Mouse (Mus musculus): ENCODE data around the gene Insig1. TPM values are rescaled to one million over a fixed set of nuclear protein-coding genes. Genes with fewer than 3 reads are reported as not detected.

Insig1 gene
- 129 and 137 TPM in 2 replicates for polyA plus RNA-seq (2014; fragmentation: Nextera tagmentation; extraction: Ambion mirVana)

- Histone ChIP-seq H3K9ac (ENCODE audit: low read length) (peak within 1 kb of the TSS; percentile 83), H3K27me3 (ENCODE audit: control insufficient read depth, insufficient read depth, low read length) (no peaks in the 10 kb centered on the region), H3K4me3 (ENCODE audit: low read depth, low read length) (peak within 1 kb of the TSS; percentile 90), H3K4me1 (ENCODE audit: control insufficient read depth, insufficient read depth, low read length) (peaks cover 25% of the 10 kb centered on the region), H3K27ac (ENCODE audit: low read depth, low read length) (peak within 1 kb of the TSS; percentile 92), H3K36me3 (ENCODE audit: control insufficient read depth, insufficient read depth, low read length) (peaks cover 14% of the 10 kb centered on the region; the same call in 1 of the 2 replicates), H3K9me3 (ENCODE audit: control insufficient read depth, low read length) (no peaks in the 10 kb centered on the region), H3K4me2 (peak within 1 kb of the TSS; percentile 92)
- under 1% methylated on average over 63 of the region's 64 CpGs for WGBS
- ATAC-seq (ENCODE audit: low FRiP score), result peak; percentile 94
- peak; percentile 100 for DNase-seq (ENCODE audit: low spot score, missing footprints)
Observed at GRCm38 (mm10) chr5:28070828-28071455, at the start of gene Insig1. Insig1 (plus strand) TSS chr5:28071363.

DNA sequence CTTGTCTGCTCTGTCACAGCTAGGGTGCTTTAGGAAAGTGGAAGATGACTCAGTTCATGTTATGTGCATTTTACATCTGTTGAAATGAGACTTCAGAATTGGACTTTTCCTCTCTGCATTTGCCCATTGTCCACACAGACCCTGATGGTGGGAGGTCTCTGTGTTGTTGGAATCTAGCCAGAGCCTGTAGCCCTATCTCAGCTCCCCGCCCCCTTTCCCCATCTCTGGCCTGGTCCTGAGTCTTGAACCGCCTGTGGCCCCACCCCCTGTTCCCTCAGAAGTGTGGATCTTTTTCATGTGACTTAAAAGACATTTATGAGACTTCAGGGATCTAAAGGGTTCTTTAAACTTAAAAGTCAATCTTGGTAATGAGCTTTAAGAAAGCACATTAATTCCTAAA is 47.7 kb upstream of the Insig1 start:
- H3K4me3 ChIP-seq (ENCODE audit: low read depth, low read length), result no peak overlapping the region
- no peaks in the 10 kb centered on the region for H3K36me3 ChIP-seq (ENCODE audit: control insufficient read depth, insufficient read depth, low read length)
- H3K27me3 ChIP-seq (ENCODE audit: control insufficient read depth, insufficient read depth, low read length), result no peaks in the 10 kb centered on the region
- no peak overlapping the region for H3K27ac ChIP-seq (ENCODE audit: low read depth, low read length)
- H3K4me1 ChIP-seq (ENCODE audit: control insufficient read depth, insufficient read depth, low read length), result no peaks in the 10 kb centered on the region
- DNase-seq (ENCODE audit: low spot score, missing footprints), result no peak
- H3K9me3 ChIP-seq (ENCODE audit: control insufficient read depth, low read length), result no peaks in the 10 kb centered on the region
- WGBS, result 43% methylated on average over 2 of the region's 2 CpGs
- no peak for ATAC-seq (ENCODE audit: low FRiP score)
- no peak overlapping the region for H3K4me2 ChIP-seq
- H3K9ac ChIP-seq (ENCODE audit: low read length), result no peak overlapping the region

GRCm38 (mm10) chr5:28031577-28032236 is 39.5 kb upstream of the Insig1 start:
- 86% methylated on average over 3 of the region's 3 CpGs for WGBS
- Histone ChIP-seq H3K9ac (ENCODE audit: low read length) (no peak overlapping the region), H3K27me3 (ENCODE audit: control insufficient read depth, insufficient read depth, low read length) (no peaks in the 10 kb centered on the region), H3K4me2 (no peak overlapping the region), H3K4me1 (ENCODE audit: control insufficient read depth, insufficient read depth, low read length) (no peaks in the 10 kb centered on the region), H3K36me3 (ENCODE audit: control insufficient read depth, insufficient read depth, low read length) (no peaks in the 10 kb centered on the region), H3K9me3 (ENCODE audit: control insufficient read depth, low read length) (no peaks in the 10 kb centered on the region), H3K4me3 (ENCODE audit: low read depth, low read length) (no peak overlapping the region), H3K27ac (ENCODE audit: low read depth, low read length) (no peak overlapping the region)
- ATAC-seq (ENCODE audit: low FRiP score) (no peak), DNase-seq (ENCODE audit: low spot score, missing footprints) (no peak)

DNA sequence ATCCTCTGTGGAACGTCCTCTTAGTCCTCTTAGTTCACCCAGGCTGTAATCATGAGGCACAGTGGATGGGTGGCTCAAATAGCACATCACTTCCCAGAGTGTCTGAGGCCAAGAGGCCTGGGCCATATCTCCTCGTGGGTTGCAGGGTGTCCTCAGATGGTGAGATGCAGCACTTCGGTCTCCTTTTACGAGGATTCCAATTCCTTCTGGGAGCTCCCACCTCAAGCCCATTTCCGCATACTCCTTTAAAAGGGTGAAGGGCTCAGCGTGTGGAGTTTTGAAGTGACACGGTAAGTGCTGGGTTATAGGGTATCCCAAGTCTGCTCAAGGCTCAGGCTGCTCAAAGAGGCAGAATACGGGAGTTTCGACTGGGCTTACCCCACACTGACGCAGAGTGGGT is 38.3 kb upstream of the Insig1 start:
- Histone ChIP-seq H3K27me3 (ENCODE audit: control insufficient read depth, insufficient read depth, low read length) (no peaks in the 10 kb centered on the region), H3K27ac (ENCODE audit: low read depth, low read length) (no peak overlapping the region), H3K4me2 (no peak overlapping the region), H3K36me3 (ENCODE audit: control insufficient read depth, insufficient read depth, low read length) (no peaks in the 10 kb centered on the region), H3K4me1 (ENCODE audit: control insufficient read depth, insufficient read depth, low read length) (no peaks in the 10 kb centered on the region), H3K9me3 (ENCODE audit: control insufficient read depth, low read length) (no peaks in the 10 kb centered on the region), H3K9ac (ENCODE audit: low read length) (no peak overlapping the region), H3K4me3 (ENCODE audit: low read depth, low read length) (no peak overlapping the region)
- DNase-seq (ENCODE audit: low spot score, missing footprints) (no peak), ATAC-seq (ENCODE audit: low FRiP score) (no peak)
- 91% methylated on average over 10 of the region's 10 CpGs for whole genome bisulfite sequencing

- Histone ChIP-seq H3K27me3 (ENCODE audit: control insufficient read depth, insufficient read depth, low read length) (no peaks in the 10 kb centered on the region), H3K4me3 (ENCODE audit: low read depth, low read length) (no peak overlapping the region), H3K4me1 (ENCODE audit: control insufficient read depth, insufficient read depth, low read length) (no peaks in the 10 kb centered on the region), H3K4me2 (no peak overlapping the region), H3K27ac (ENCODE audit: low read depth, low read length) (no peak overlapping the region), H3K9me3 (ENCODE audit: control insufficient read depth, low read length) (no peaks in the 10 kb centered on the region), H3K9ac (ENCODE audit: low read length) (no peak overlapping the region), H3K36me3 (ENCODE audit: control insufficient read depth, insufficient read depth, low read length) (no peaks in the 10 kb centered on the region)
- no peak for ATAC-seq (ENCODE audit: low FRiP score)
- DNase-seq (ENCODE audit: low spot score, missing footprints), result no peak
- WGBS, result 89% methylated on average over 5 of the region's 5 CpGs
Observed at GRCm38 (mm10) chr5:28033281-28033680, 37.9 kb upstream of the Insig1 start.

DNA sequence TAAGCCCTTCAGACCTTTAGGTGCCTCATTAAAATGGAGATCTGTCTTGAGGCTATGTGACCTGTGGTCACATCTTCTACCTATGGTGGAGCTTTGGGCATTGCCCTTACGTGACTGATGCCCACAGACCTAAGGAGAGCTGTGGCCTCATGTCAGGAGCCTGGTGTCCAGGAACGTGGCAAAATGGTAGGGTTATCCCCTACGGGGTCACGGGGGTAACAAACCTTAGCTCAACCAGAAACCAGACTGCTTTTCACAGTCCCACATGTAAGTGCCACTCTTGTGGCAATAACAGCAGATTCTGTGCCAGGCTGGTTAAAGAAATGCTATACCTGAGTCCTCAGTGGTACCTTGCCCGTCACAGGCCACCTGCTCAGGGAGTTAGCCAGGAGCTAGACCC is 37.3 kb upstream of the Insig1 start:
- ATAC-seq (ENCODE audit: low FRiP score), result no peak
- WGBS, result 90% methylated on average over 5 of the region's 5 CpGs

GRCm38 (mm10) chr5:28036011-28036410 is 35.2 kb upstream of the Insig1 start:
- WGBS, result 55% methylated on average over 1 of the region's 1 CpGs
- Histone ChIP-seq H3K27ac (ENCODE audit: low read depth, low read length) (no peak overlapping the region), H3K4me1 (ENCODE audit: control insufficient read depth, insufficient read depth, low read length) (no peaks in the 10 kb centered on the region), H3K36me3 (ENCODE audit: control insufficient read depth, insufficient read depth, low read length) (no peaks in the 10 kb centered on the region), H3K4me2 (no peak overlapping the region), H3K9ac (ENCODE audit: low read length) (no peak overlapping the region), H3K9me3 (ENCODE audit: control insufficient read depth, low read length) (no peaks in the 10 kb centered on the region), H3K4me3 (ENCODE audit: low read depth, low read length) (no peak overlapping the region), H3K27me3 (ENCODE audit: control insufficient read depth, insufficient read depth, low read length) (no peaks in the 10 kb centered on the region)
- ATAC-seq (ENCODE audit: low FRiP score) (no peak), DNase-seq (ENCODE audit: low spot score, missing footprints) (no peak)

More for the DNA sequence above, 37.3 kb upstream of the Insig1 start:
- no peak for DNase-seq (ENCODE audit: low spot score, missing footprints)
- no peaks in the 10 kb centered on the region for H3K9me3 ChIP-seq (ENCODE audit: control insufficient read depth, low read length)
- no peak overlapping the region for H3K9ac ChIP-seq (ENCODE audit: low read length)
- no peaks in the 10 kb centered on the region for H3K27me3 ChIP-seq (ENCODE audit: control insufficient read depth, insufficient read depth, low read length)
- H3K4me2 ChIP-seq, result no peak overlapping the region
- no peaks in the 10 kb centered on the region for H3K36me3 ChIP-seq (ENCODE audit: control insufficient read depth, insufficient read depth, low read length)
- H3K4me3 ChIP-seq (ENCODE audit: low read depth, low read length), result no peak overlapping the region
- H3K4me1 ChIP-seq (ENCODE audit: control insufficient read depth, insufficient read depth, low read length), result no peaks in the 10 kb centered on the region
- no peak overlapping the region for H3K27ac ChIP-seq (ENCODE audit: low read depth, low read length)

- Histone ChIP-seq H3K4me2 (no peak overlapping the region), H3K4me3 (ENCODE audit: low read depth, low read length) (no peak overlapping the region), H3K9ac (ENCODE audit: low read length) (no peak overlapping the region), H3K9me3 (ENCODE audit: control insufficient read depth, low read length) (no peaks in the 10 kb centered on the region), H3K36me3 (ENCODE audit: control insufficient read depth, insufficient read depth, low read length) (no peaks in the 10 kb centered on the region), H3K4me1 (ENCODE audit: control insufficient read depth, insufficient read depth, low read length) (no peaks in the 10 kb centered on the region), H3K27ac (ENCODE audit: low read depth, low read length) (no peak overlapping the region), H3K27me3 (ENCODE audit: control insufficient read depth, insufficient read depth, low read length) (no peaks in the 10 kb centered on the region)
- DNase-seq (ENCODE audit: low spot score, missing footprints), result no peak
- 87% methylated on average over 1 of the region's 1 CpGs for WGBS
- ATAC-seq (ENCODE audit: low FRiP score), result no peak
Observed at GRCm38 (mm10) chr5:28036518-28036917, 34.6 kb upstream of the Insig1 start.

DNA sequence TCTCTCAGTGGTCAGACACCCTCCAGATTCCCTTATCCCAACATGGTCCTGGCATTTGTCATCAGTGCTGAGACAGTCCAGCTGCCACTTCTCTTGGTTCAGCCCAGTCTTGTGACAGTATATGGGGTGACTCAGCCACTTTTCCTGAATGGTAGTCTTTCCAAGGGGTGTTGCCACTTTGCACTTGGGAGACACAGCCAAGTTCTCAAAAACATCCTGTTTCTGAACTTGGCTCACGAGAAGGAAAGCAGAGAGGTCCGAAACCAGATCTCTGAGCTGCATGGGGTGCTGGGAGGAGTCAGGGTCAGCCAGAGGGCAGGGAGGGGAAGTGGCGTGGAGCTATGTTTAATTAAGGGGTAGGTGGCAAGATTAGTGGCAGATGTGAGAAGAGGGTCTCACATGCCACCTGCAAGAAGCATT is 34.0 kb upstream of the Insig1 start:
- Histone ChIP-seq H3K9ac (ENCODE audit: low read length) (no peak overlapping the region), H3K4me3 (ENCODE audit: low read depth, low read length) (no peak overlapping the region), H3K4me1 (ENCODE audit: control insufficient read depth, insufficient read depth, low read length) (no peaks in the 10 kb centered on the region), H3K27ac (ENCODE audit: low read depth, low read length) (no peak overlapping the region), H3K4me2 (no peak overlapping the region), H3K27me3 (ENCODE audit: control insufficient read depth, insufficient read depth, low read length) (no peaks in the 10 kb centered on the region), H3K36me3 (ENCODE audit: control insufficient read depth, insufficient read depth, low read length) (no peaks in the 10 kb centered on the region), H3K9me3 (ENCODE audit: control insufficient read depth, low read length) (no peaks in the 10 kb centered on the region)
- WGBS, result 46% methylated on average over 3 of the region's 3 CpGs
- no peak for ATAC-seq (ENCODE audit: low FRiP score)
- DNase-seq (ENCODE audit: low spot score, missing footprints), result no peak
